ENCODE assay signal across 13 mouse cellular contexts in the genomic region with DNA sequence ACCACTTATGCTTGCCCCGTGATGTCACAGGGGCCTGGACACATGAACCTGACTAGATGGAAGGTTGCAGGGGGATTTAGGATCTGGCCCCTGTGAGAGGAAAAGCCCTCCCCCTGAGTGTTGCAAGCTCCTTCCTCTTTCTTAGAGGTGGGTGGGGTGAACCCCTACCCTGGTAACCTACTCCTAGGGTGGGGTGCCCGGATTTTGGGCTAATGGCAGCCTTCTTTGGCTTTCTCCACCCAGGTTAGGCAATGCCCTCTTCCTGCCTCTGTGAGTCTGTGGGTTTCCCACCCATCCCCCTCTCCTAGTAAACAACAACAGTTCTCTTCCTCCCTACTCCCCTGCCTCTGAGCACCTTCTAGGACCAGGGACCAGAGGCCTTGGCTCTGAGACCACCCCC. TPM values are rescaled to one million over a fixed set of nuclear protein-coding genes. Genes with fewer than 3 reads are reported as not detected.
DNase-seq lines count a peak whose midpoint lies in the region; ATAC-seq and TF ChIP-seq lines count a peak whose summit lies in the region.
"Had no signal": no experiment of that assay in that cellular context is flagged by ENCODE, and none has a peak within 500 bp of the region (broad histone marks: within the 10 kb centered on the region; RNA-seq: fewer than 3 reads in every experiment).

No protein-coding gene starts in this region.

- TF ChIP-seq CTCF in midbrain, postnatal 0 days (IDR thresholded peaks at IDR 0.05): no peak

- H3K9me3 ChIP-seq in forebrain, embryonic 10.5 days: no peaks in the 10 kb centered on the region
- no peaks in the 10 kb centered on the region for H3K9me3 ChIP-seq in forebrain, embryonic 14.5 days (replicated peaks; ENCODE audit: control insufficient read depth, low read length)
- no peaks in the 10 kb centered on the region for H3K9me3 ChIP-seq in midbrain, embryonic 10.5 days (replicated peaks)
- H3K9me3 ChIP-seq in midbrain, postnatal 0 days (ENCODE audit: low read length): no peaks in the 10 kb centered on the region
- no peaks in the 10 kb centered on the region for H3K9me3 ChIP-seq in stomach, embryonic 14.5 days (ENCODE audit: control insufficient read depth, low read depth, low read length)
- H3K9me3 ChIP-seq: forebrain, embryonic 12.5 days had no signal

- H3K4me1 ChIP-seq in forebrain, embryonic 10.5 days: peaks cover 75% of the 10 kb centered on the region
- peaks cover 24% of the 10 kb centered on the region for H3K4me1 ChIP-seq in forebrain, embryonic 14.5 days (ENCODE audit: control insufficient read depth, insufficient read depth, low read length)
- peaks cover 66% of the 10 kb centered on the region for H3K4me1 ChIP-seq in midbrain, embryonic 10.5 days
- H3K4me1 ChIP-seq in midbrain, postnatal 0 days (ENCODE audit: insufficient read depth, low read length): peaks cover 11% of the 10 kb centered on the region; the same call in 1 of the 2 replicates
- peaks cover 62% of the 10 kb centered on the region for H3K4me1 ChIP-seq in stomach, embryonic 14.5 days (ENCODE audit: control insufficient read depth, insufficient read depth, low read length)

- 61% methylated on average over 2 of the region's 2 CpGs for WGBS in forebrain, embryonic 10.5 days
- 63% methylated on average over 2 of the region's 2 CpGs for WGBS in forebrain, embryonic 14.5 days
- 72% methylated on average over 2 of the region's 2 CpGs for WGBS in midbrain, embryonic 10.5 days
- WGBS in midbrain, postnatal 0 days: 75% methylated on average over 2 of the region's 2 CpGs
- 43% methylated on average over 2 of the region's 2 CpGs for WGBS in stomach, embryonic 14.5 days

- peaks cover 41% of the 10 kb centered on the region for H3K36me3 ChIP-seq in forebrain, embryonic 10.5 days (replicated peaks)
- H3K36me3 ChIP-seq in forebrain, embryonic 14.5 days (ENCODE audit: control insufficient read depth, insufficient read depth, low read length): no peaks in the 10 kb centered on the region
- peaks cover 19% of the 10 kb centered on the region; the same call in 1 of the 2 replicates for H3K36me3 ChIP-seq in midbrain, embryonic 10.5 days
- H3K36me3 ChIP-seq in midbrain, postnatal 0 days (ENCODE audit: insufficient read depth, low read length): no peaks in the 10 kb centered on the region
- H3K36me3 ChIP-seq in stomach, embryonic 14.5 days (ENCODE audit: control insufficient read depth, insufficient read depth, low read length): peaks cover 16% of the 10 kb centered on the region

- ATAC-seq in forebrain, embryonic 14.5 days: no peak
- ATAC-seq in midbrain, postnatal 0 days (ENCODE audit: low FRiP score): no peak
- ATAC-seq in hematopoietic stem cell, adult 5-6 weeks (replicated peaks in 1 of 2; ENCODE audit: insufficient read depth in 1 of 2, low FRiP score in 2 of 2, low TSS enrichment in 1 of 2, low read depth in 1 of 2, poor library complexity in 2 of 2, severe bottlenecking in 2 of 2): peak; percentile 18 to 41; a peak in 1 of 4 replicates
- no peak for ATAC-seq in stomach, embryonic 14.5 days (ENCODE audit: insufficient number of reproducible peaks, insufficient read depth, low FRiP score, low read depth)

- no peak overlapping the region for H3K9ac ChIP-seq in forebrain, embryonic 14.5 days (ENCODE audit: low read length)
- H3K9ac ChIP-seq in midbrain, postnatal 0 days (replicated peaks; ENCODE audit: low read length, poor library complexity, severe bottlenecking): no peak overlapping the region
- H3K9ac ChIP-seq in stomach, embryonic 14.5 days (replicated peaks; ENCODE audit: low read depth, low read length): no peak overlapping the region
- H3K9ac ChIP-seq: forebrain, embryonic 12.5 days; liver, embryonic 14.5 days had no signal

- no peak overlapping the region for H3K4me3 ChIP-seq in forebrain, embryonic 10.5 days
- H3K4me3 ChIP-seq in forebrain, embryonic 14.5 days (ENCODE audit: low read depth, low read length): no peak overlapping the region
- no peak overlapping the region for H3K4me3 ChIP-seq in midbrain, embryonic 10.5 days
- no peak overlapping the region for H3K4me3 ChIP-seq in midbrain, postnatal 0 days (ENCODE audit: low read depth, low read length)
- H3K4me3 ChIP-seq in stomach, embryonic 14.5 days (ENCODE audit: low read depth, low read length): no peak overlapping the region
- H3K4me3 ChIP-seq: forebrain, embryonic 12.5 days had no signal

- peak overlapping the region; percentile 84; the same call in 1 of the 2 replicates for H3K27ac ChIP-seq in forebrain, embryonic 10.5 days
- H3K27ac ChIP-seq in forebrain, embryonic 14.5 days (ENCODE audit: low read depth, low read length): no peak overlapping the region
- peak overlapping the region; percentile 82 for H3K27ac ChIP-seq in midbrain, embryonic 10.5 days (replicated peaks)
- no peak overlapping the region for H3K27ac ChIP-seq in midbrain, postnatal 0 days (ENCODE audit: low read depth, low read length)
- peak overlapping the region; percentile 66 for H3K27ac ChIP-seq in stomach, embryonic 14.5 days (ENCODE audit: low read length)
- H3K27ac ChIP-seq: forebrain, embryonic 12.5 days; liver, embryonic 14.5 days had no signal

- H3K4me2 ChIP-seq in forebrain, embryonic 14.5 days (ENCODE audit: low read length): no peak overlapping the region
- H3K4me2 ChIP-seq in midbrain, postnatal 0 days (ENCODE audit: low read depth, low read length, poor library complexity, severe bottlenecking): no peak overlapping the region
- H3K4me2 ChIP-seq in stomach, embryonic 14.5 days (replicated peaks; ENCODE audit: low read depth, low read length): no peak overlapping the region
- H3K4me2 ChIP-seq: forebrain, embryonic 12.5 days had no signal

- DNase-seq in forebrain, embryonic 10.5 days (ENCODE audit: extremely low spot score, low spot score): no peak
- no peak for DNase-seq in forebrain, embryonic 14.5 days (ENCODE audit: low spot score)
- no peak for DNase-seq in midbrain, embryonic 10.5 days (ENCODE audit: low spot score)
- no peak for DNase-seq in midbrain, postnatal 0 days (ENCODE audit: low spot score)
- DNase-seq in natural killer cell, adult 2 months (ENCODE audit: low spot score in 2 of 2): no peak
- no peak for DNase-seq in kidney, adult 11 months
- DNase-seq: adrenal gland, adult 2 months; cerebellum, adult 9-11 months; right cerebral cortex, postnatal 4 days had no signal

- H3K27me3 ChIP-seq in forebrain, embryonic 10.5 days (ENCODE audit: poor library complexity, severe bottlenecking): no peaks in the 10 kb centered on the region
- no peaks in the 10 kb centered on the region for H3K27me3 ChIP-seq in forebrain, embryonic 14.5 days (replicated peaks; ENCODE audit: control insufficient read depth, insufficient read depth, low read length)
- no peaks in the 10 kb centered on the region for H3K27me3 ChIP-seq in midbrain, embryonic 10.5 days (ENCODE audit: low read depth, poor library complexity, severe bottlenecking)
- H3K27me3 ChIP-seq in midbrain, postnatal 0 days (ENCODE audit: insufficient read depth, low read length): no peaks in the 10 kb centered on the region
- no peaks in the 10 kb centered on the region for H3K27me3 ChIP-seq in stomach, embryonic 14.5 days (ENCODE audit: control insufficient read depth, insufficient read depth, low read length)
- H3K27me3 ChIP-seq: forebrain, embryonic 12.5 days had no signal

RNA-seq across cellular contexts. Expression of gene Rara, which starts 25.1 kb away (rescaled TPM):
- 16.9 and 19.3 TPM in 2 replicates for polyA plus RNA-seq in forebrain, embryonic 10.5 days (2016; fragmentation: Nextera tagmentation; extraction: Ambion mirVana)
- 8.2 and 9.8 TPM in 2 replicates for polyA plus RNA-seq in forebrain, embryonic 14.5 days (2014; fragmentation: Nextera tagmentation; extraction: Ambion mirVana)
- 15.5 and 16.1 TPM in 2 replicates for polyA plus RNA-seq in midbrain, embryonic 10.5 days (2016; fragmentation: Nextera tagmentation; extraction: Ambion mirVana)
- total RNA-seq in midbrain, postnatal 0 days (2014; rRNA removed): 14.3 and 20.4 TPM in 2 replicates
- 8.2 and 8.7 TPM in 2 replicates for polyA plus RNA-seq in midbrain, postnatal 0 days (2015; fragmentation: Nextera tagmentation; extraction: Ambion mirVana)
- 5.2 and 6.5 TPM in 2 replicates for total RNA-seq in hematopoietic stem cell, adult 5-6 weeks (2017)
- 54.0 and 56.8 TPM in 2 replicates for polyA plus RNA-seq in stomach, embryonic 14.5 days (2014; fragmentation: Nextera tagmentation; extraction: Ambion mirVana)

RNA-seq across cellular contexts. Expression of gene Gjd3, which starts 30.1 kb away (rescaled TPM):
- polyA plus RNA-seq in forebrain, embryonic 10.5 days (2016; fragmentation: Nextera tagmentation; extraction: Ambion mirVana): 0.20 and 0.24 TPM in 2 replicates
- polyA plus RNA-seq in forebrain, embryonic 14.5 days (2014; fragmentation: Nextera tagmentation; extraction: Ambion mirVana): 0.27 and 0.28 TPM in 2 replicates
- 0.16 TPM in 1 of 2 replicates, not detected in the other for polyA plus RNA-seq in midbrain, embryonic 10.5 days (2016; fragmentation: Nextera tagmentation; extraction: Ambion mirVana)
- total RNA-seq in midbrain, postnatal 0 days (2014; rRNA removed): 3.0 and 5.1 TPM in 2 replicates
- polyA plus RNA-seq in midbrain, postnatal 0 days (2015; fragmentation: Nextera tagmentation; extraction: Ambion mirVana): 4.5 and 5.1 TPM in 2 replicates
- total RNA-seq in hematopoietic stem cell, adult 5-6 weeks (2017): not detected in 2 replicates
- not detected in 2 replicates for polyA plus RNA-seq in stomach, embryonic 14.5 days (2014; fragmentation: Nextera tagmentation; extraction: Ambion mirVana)
- total RNA-seq: adrenal gland, adult 2 months had no signal
- polyA plus RNA-seq: liver, embryonic 14.5 days had no signal

RNA-seq across cellular contexts. Expression of gene Cdc6, which starts 45.1 kb away (rescaled TPM):
- polyA plus RNA-seq in forebrain, embryonic 10.5 days (2016; fragmentation: Nextera tagmentation; extraction: Ambion mirVana): 68.7 and 75.8 TPM in 2 replicates
- 14.1 and 16.4 TPM in 2 replicates for polyA plus RNA-seq in forebrain, embryonic 14.5 days (2014; fragmentation: Nextera tagmentation; extraction: Ambion mirVana)
- polyA plus RNA-seq in midbrain, embryonic 10.5 days (2016; fragmentation: Nextera tagmentation; extraction: Ambion mirVana): 53.3 and 67.8 TPM in 2 replicates
- 0.19 and 0.44 TPM in 2 replicates for total RNA-seq in midbrain, postnatal 0 days (2014; rRNA removed)
- polyA plus RNA-seq in midbrain, postnatal 0 days (2015; fragmentation: Nextera tagmentation; extraction: Ambion mirVana): 0.52 and 0.65 TPM in 2 replicates
- 27.3 and 30.6 TPM in 2 replicates for total RNA-seq in hematopoietic stem cell, adult 5-6 weeks (2017)
- 31.4 and 32.6 TPM in 2 replicates for polyA plus RNA-seq in stomach, embryonic 14.5 days (2014; fragmentation: Nextera tagmentation; extraction: Ambion mirVana)

Comparison
In these comparisons a context has a peak if more than half of its experiments do, and no peak if none do; other contexts are left out.
1. H3K27ac ChIP-seq: peak in forebrain, embryonic 10.5 days (single experiment), midbrain, embryonic 10.5 days (single experiment) and stomach, embryonic 14.5 days (single experiment); none in forebrain, embryonic 14.5 days (single experiment) and midbrain, postnatal 0 days (single experiment).
2. ATAC-seq: peak in hematopoietic stem cell, adult 5-6 weeks (2 of 2); none in forebrain, embryonic 14.5 days (single experiment), midbrain, postnatal 0 days (single experiment) and stomach, embryonic 14.5 days (single experiment).